Mouse (Mus musculus) erythroblast, adult 5-6 weeks (primary cell): ENCODE results near the gene Gm3755. TPM values are rescaled to one million over a fixed set of nuclear protein-coding genes. Genes with fewer than 3 reads are reported as not detected.
"Not testable (repeated sequence)": the region's sequence is repeated elsewhere in the genome, so short reads cannot be mapped to it uniquely, and the experiment has no call there.

Experiments
- ATAC-seq: replicated peaks from 2 replicates; pipeline ENCODE4 v1.8.0; 2016; ENCODE audit warnings: moderate number of reproducible peaks, mild to moderate bottlenecking, moderate TSS enrichment, inconsistent platforms; ENCODE audit not compliant: poor library complexity, low FRiP score, severe bottlenecking
- total RNA-seq, 2 experiments: library from RNA; stranded (forward) in 1 of 2; stranded (reverse) in 1 of 2; fragments of 150-400 nt in 1 of 2; fragments of 200-764, 138-1000 nt in 1 of 2; gene quantifications; 2 replicates each; pipeline versions ENCODE4 v1.2.3 to v1.2.4; 2015 to 2017; ENCODE audit warnings: low replicate concordance in 2 of 2

Gene Gm3755
- total RNA-seq (2015; ENCODE audit: low replicate concordance) (not detected in 2 replicates), total RNA-seq (2017; ENCODE audit: low replicate concordance) (not detected in 2 replicates)

DNA sequence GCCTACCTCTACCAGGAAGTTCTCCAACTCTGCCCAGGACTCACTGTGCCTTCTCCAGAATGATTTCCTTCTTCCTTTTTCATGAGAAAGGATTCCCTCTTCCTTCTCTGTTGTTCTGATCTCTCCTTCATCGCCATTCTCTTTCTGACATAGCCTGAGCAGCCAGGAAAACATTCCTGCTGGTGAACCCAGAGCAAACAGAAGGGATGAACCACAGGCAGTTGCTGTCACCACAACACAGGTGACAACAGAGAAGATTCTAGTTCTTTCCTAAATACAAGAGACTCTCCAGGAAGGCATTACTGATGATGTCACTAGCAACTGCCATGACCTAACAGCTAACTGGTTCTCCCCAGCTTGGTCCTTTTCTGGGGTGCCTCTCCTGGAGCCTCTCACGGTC, at the start of gene Gm3755:
Gene Gm3755, minus strand, starts transcription at position 101 of the 400 bp plus-strand sequence.
- not testable (repeated sequence) for ATAC-seq

- not testable (repeated sequence) for ATAC-seq
Measured at GRCm38 (mm10) chr14:7488731-7489130, 38.0 kb upstream of the Gm3755 start.

- ATAC-seq = not testable (repeated sequence)
Measured at GRCm38 (mm10) chr14:7483662-7484061, 32.9 kb upstream of the Gm3755 start, which contains the start of gene Gm3752. Gene Gm3752 (minus strand): TSS chr14:7483762.

DNA sequence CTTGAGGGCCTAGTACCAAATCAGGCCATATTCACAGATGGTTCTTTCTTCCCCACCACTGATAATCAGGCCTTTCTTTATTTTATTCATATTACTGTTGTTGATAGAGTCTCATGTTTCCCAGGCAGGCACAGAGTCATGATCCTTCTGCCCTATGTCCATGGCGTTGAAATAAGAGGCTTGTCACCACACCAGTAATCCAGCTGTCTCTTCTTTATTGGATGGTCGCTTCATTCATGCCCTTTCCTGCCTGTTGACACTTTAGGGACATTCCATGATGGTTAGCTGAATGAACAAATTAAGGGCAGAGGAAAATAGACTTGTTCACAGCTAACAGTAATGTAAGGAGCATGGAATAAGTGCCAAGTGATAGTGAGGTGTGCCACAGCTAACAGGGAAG, 28.2 kb downstream of the Gm3755 start:
- ATAC-seq = not testable (repeated sequence)

Other genes with a start within 250 kb of the Gm3755 start
- not detected in 2 replicates for gene Gm3727, start 186.2 kb downstream of the Gm3755 start, total RNA-seq (2015; ENCODE audit: low replicate concordance)
- gene Gm3727, start 186.2 kb downstream of the Gm3755 start, total RNA-seq (2017; ENCODE audit: low replicate concordance) = not detected in 2 replicates
- not detected in 2 replicates for gene Gm3739, start 135.9 kb downstream of the Gm3755 start, total RNA-seq (2015; ENCODE audit: low replicate concordance)
- gene Gm3739, start 135.9 kb downstream of the Gm3755 start, total RNA-seq (2017; ENCODE audit: low replicate concordance) = not detected in 2 replicates
- gene Gm5797, start 118.5 kb downstream of the Gm3755 start, total RNA-seq (2015; ENCODE audit: low replicate concordance) = not detected in 2 replicates
- gene Gm5797, start 118.5 kb downstream of the Gm3755 start, total RNA-seq (2017; ENCODE audit: low replicate concordance) = not detected in 2 replicates
- gene Gm8374, start 85.8 kb downstream of the Gm3755 start, total RNA-seq (2015; ENCODE audit: low replicate concordance) = not detected in 2 replicates
- gene Gm8374, start 85.8 kb downstream of the Gm3755 start, total RNA-seq (2017; ENCODE audit: low replicate concordance) = not detected in 2 replicates
- gene Gm3752, start 32.8 kb upstream of the Gm3755 start, total RNA-seq (2015; ENCODE audit: low replicate concordance) = not detected in 2 replicates
- gene Gm3752, start 32.8 kb upstream of the Gm3755 start, total RNA-seq (2017; ENCODE audit: low replicate concordance) = not detected in 2 replicates
- not detected in 2 replicates for gene Gm3558, start 117.6 kb upstream of the Gm3755 start, total RNA-seq (2015; ENCODE audit: low replicate concordance)
- not detected in 2 replicates for gene Gm3558, start 117.6 kb upstream of the Gm3755 start, total RNA-seq (2017; ENCODE audit: low replicate concordance)
- gene Gm10338, start 144.7 kb upstream of the Gm3755 start, total RNA-seq (2015; ENCODE audit: low replicate concordance) = not detected in 2 replicates
- not detected in 2 replicates for gene Gm10338, start 144.7 kb upstream of the Gm3755 start, total RNA-seq (2017; ENCODE audit: low replicate concordance)
- gene Gm10128, start 193.1 kb upstream of the Gm3755 start, total RNA-seq (2015; ENCODE audit: low replicate concordance) = not detected in 2 replicates
- gene Gm10128, start 193.1 kb upstream of the Gm3755 start, total RNA-seq (2017; ENCODE audit: low replicate concordance) = not detected in 2 replicates